Mouse (Mus musculus) heart, adult 8-10 months (tissue): ENCODE measurements around the gene Tmem231. TPM values are rescaled to one million over a fixed set of nuclear protein-coding genes. Genes with fewer than 3 reads are reported as not detected.
"Not testable (repeated sequence)": the region's sequence is repeated elsewhere in the genome, so short reads cannot be mapped to it uniquely, and the experiment has no call there.

Experiments
- DNase-seq: peaks from one replicate; pipeline ENCODE4 v3.0.0; 2022; ENCODE audit warnings: low spot score
- total RNA-seq, 4 experiments: library from RNA; stranded (reverse); gene quantifications; 2 replicates each; pipeline ENCODE4 v1.2.4; 2022

The Tmem231 gene
- total RNA-seq, 4 experiments from 2014 or later: 2.1 to 2.7 (median 2.4) TPM

- DNase-seq: no peak
Observed at GRCm38 (mm10) chr8:111950846-111951245, 17.2 kb upstream of the Tmem231 start.

DNA sequence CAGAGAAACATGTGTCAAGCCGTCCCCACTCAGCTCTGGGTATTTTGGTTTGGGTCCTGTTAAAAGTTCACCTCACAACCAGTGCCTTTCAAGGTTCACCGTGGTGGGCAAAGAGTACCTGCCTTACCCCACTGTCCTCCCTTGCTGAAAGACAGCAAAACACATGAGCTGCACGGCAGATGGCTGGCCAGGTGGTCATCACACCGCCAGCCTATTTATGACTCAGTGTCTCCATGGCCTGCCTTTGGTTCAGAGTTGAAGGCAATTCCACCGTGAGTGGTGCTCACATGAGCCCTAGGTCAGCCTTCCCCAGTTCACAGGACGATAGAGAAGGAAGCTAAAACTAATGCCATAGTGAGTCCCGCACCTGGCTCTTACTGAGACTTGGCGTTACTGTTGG is 14.3 kb upstream of the Tmem231 start:
- no peak for DNase-seq

DNA sequence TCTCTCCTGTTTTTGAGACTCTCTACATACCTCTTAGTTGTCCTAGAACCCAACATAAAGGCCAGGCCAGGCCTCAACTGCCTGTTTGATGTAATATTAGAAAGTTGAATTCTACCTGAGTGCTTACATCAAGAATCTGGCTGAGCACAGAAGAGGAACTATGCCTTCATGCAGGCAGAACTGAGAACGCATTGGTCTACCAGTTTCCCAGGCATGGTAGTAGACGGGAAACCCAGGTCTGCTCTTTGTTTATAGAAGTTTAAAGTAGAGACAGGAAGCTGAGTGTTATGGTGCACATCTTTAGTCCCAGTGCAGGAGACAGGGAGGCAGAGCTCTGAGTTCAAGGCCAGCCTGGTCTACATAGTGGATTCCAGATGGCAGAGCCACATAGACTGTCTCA is 13.5 kb upstream of the Tmem231 start:
- no peak for DNase-seq

- no peak for DNase-seq
Observed at GRCm38 (mm10) chr8:111943544-111943943, 9.9 kb upstream of the Tmem231 start.

GRCm38 (mm10) chr8:111941101-111941454 is 7.4 kb upstream of the Tmem231 start:
- DNase-seq: peak; percentile 16

GRCm38 (mm10) chr8:111940171-111941100 is 6.8 kb upstream of the Tmem231 start, which contains the start of gene Gabarapl2:
TSS of gene Gabarapl2 (plus strand) at chr8:111940703.
- DNase-seq: peak; percentile 95

GRCm38 (mm10) chr8:111939516-111940142 is 5.9 kb upstream of the Tmem231 start:
- peak; percentile 39 for DNase-seq

GRCm38 (mm10) chr8:111938076-111938985 is 4.7 kb upstream of the Tmem231 start:
- DNase-seq: not testable (repeated sequence)

DNA sequence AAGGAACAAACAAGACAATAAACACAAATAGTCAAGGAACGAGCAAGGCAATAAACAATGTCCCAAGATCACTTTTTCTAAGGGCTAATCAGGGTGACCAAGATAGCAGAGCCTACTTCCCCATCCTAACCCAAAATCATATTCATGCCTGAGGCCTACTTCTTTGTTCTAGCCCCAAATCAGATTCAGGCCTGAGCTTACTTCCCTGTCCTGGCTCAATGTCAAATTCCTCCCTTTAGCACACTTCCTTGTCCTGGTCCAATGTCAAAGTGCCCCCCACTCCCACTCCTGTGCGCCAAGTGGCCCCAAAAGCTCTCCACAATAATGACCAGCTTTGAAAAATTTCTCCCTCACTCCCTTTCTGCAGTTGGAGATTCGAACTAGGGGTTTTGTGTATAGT is 3.5 kb upstream of the Tmem231 start:
- DNase-seq: no peak

DNA sequence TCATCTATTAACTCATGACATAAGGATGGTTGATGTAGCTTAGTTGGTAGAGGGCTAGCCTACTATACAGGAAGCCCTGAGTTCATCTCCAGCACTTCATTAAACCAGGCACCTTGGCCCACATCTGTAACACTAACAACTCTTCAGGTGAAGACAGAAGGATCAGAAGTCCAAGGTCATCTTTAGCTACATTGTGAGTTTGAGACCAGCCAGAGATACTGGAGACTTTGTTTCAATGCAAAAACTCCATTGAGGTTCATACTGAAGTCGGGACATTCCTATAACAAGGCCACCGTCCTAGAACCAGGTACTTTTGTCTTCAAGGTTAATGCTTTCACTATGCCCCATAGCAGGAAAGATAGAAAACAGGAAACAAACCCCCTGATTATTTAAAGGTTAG is 520 bp upstream of the Tmem231 start:
- DNase-seq: no peak

DNA sequence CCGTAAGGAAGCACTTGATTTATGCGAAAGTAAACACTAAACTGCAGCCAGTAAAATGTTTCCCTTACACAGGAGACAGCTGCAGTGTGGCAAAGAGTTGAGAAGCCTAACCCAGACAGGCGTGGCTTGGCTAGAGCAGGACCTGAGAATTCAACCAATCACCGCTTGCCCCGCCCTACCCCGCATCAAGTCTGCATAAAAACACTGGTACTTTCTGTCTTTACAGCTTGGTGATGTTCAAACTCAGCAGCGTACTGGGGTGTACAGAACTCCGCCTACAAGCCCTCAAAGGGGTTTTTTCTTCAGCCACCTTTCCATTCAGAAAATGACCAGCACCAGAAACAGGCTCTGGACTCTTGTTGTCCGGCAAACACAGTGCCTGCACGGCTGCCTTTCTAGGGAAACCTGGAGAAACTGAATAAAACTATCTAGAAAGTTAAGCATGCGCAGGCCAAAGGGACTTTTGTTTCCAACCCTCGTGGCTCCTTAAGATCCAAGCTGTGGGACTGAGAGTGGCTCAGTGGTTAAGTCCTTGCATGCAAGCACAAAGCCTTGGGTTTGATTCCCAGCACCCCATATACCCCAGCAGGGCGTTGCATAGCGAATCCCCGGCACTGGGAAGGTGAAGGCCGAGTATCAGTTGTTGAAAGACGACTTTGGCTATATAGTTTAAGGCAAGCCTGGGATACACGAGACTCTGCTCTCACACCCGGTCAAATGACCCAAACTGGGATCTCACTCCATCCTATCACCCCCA is 923 bp downstream of the Tmem231 start:
- DNase-seq: peak; percentile 59

- no peak for DNase-seq
Observed at GRCm38 (mm10) chr8:111931721-111932120, 2.0 kb downstream of the Tmem231 start.

GRCm38 (mm10) chr8:111929648-111930344 is 3.9 kb downstream of the Tmem231 start:
- DNase-seq: no peak

DNA sequence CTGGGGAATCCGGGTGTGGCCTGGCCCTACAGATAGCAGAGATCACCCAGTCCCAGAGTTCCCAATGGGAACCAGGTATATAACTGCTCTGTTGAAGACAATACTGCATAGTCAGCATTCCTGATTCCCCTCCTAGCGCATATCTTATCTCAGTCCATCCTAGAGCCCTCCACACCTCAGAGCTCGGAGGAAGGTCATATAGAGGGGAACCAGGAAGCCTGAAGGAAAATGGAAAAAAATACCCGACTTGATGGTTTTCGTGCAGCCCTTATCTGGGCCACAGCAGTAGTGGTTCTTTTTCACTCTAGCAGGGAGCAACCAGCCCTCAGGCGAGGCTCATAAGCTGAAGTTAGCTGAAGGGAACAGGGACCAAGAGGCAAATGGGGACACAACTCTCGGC is 8.7 kb downstream of the Tmem231 start:
- no peak for DNase-seq

DNA sequence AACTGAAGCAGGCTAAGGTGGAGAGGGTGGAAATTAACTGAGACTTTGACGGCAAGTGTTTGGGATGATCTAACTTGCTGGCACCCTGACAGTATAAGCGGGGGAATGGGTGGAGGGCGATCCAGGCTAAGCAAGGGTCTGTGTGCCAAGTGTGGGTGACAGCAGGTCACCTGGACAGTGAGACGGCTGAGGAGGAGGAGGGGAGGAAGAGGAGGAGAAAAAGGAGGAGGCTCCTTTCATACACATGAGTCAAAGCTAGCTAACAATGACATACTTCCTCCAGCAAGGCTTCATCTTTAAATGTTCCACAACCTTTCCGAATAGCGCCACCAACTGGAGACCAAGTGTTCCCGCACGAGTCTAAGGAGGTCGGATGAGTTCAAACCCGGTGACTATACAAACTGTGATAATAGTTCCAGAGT is 10.3 kb downstream of the Tmem231 start:
- peak; percentile 63 for DNase-seq

GRCm38 (mm10) chr8:111920971-111921370 is 12.7 kb downstream of the Tmem231 start:
- DNase-seq: no peak

DNA sequence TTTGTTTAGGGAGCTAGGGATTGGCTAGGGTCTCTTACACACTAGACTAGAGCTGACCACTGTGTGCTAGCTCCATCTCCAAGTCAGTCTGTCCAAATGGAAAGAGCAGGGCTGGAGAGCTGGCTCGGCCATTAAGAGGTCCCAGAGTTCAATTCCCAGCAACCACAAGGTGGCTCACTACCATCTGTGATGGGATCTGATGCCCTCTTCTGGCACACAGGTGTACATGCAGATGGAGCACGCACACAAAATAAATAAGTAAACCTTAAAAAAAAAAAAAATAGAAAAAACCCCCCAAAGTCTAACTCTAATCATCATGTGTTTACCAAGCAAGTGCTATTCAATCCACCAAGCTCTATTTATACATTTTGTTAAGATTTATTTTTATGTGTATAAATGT is 14.0 kb downstream of the Tmem231 start:
- no peak for DNase-seq

GRCm38 (mm10) chr8:111912860-111913432 is 20.7 kb downstream of the Tmem231 start:
- no peak for DNase-seq

- no peak for DNase-seq
Observed at GRCm38 (mm10) chr8:111911572-111911971, 22.1 kb downstream of the Tmem231 start.
